Mouse (Mus musculus): ENCODE measurements around the gene Hes2. TPM values are rescaled to one million over a fixed set of nuclear protein-coding genes. Genes with fewer than 3 reads are reported as not detected.

Gene Hes2
- polyA plus RNA-seq, 1 experiment from 2014 or later = not detected

DNA sequence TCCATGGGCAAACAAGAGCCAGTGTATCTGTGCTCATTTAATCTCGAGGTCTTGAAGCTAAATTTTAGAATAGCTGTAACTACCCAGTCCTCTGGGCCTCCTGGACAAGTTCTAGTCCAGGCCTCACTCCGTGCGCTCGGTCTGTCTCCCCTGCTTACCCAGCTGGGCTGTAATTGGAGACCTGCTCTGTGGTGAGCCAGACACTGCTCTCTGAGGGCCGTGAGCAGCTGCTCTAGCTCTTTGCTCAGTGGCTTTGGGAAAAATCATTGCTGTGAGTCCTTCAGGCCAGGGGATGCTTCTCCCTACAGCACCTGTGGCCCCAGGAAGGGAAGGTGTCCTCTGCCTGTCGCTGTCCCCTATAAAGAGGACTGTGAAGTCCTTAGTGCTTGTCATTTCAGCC, 47.5 kb downstream of the Hes2 start:
- Histone ChIP-seq H3K4me2 (no peak overlapping the region), H3K9me3 (ENCODE audit: control insufficient read depth, low read length) (no peaks in the 10 kb centered on the region), H3K4me3 (ENCODE audit: low read depth, low read length) (no peak overlapping the region), H3K9ac (ENCODE audit: low read depth, low read length) (no peak overlapping the region), H3K4me1 (replicated peaks; ENCODE audit: control insufficient read depth, insufficient read depth, low read length) (peaks cover 21% of the 10 kb centered on the region), H3K36me3 (ENCODE audit: control insufficient read depth, insufficient read depth, low read length) (no peaks in the 10 kb centered on the region), H3K27ac (ENCODE audit: low read depth, low read length) (no peak overlapping the region), H3K27me3 (replicated peaks; ENCODE audit: control insufficient read depth, insufficient read depth, low read length) (no peaks in the 10 kb centered on the region)
- WGBS = 68% methylated on average over 6 of the region's 6 CpGs
- DNase-seq (ENCODE audit: low spot score) (no peak), ATAC-seq (replicated peaks; ENCODE audit: low FRiP score) (no peak)

DNA sequence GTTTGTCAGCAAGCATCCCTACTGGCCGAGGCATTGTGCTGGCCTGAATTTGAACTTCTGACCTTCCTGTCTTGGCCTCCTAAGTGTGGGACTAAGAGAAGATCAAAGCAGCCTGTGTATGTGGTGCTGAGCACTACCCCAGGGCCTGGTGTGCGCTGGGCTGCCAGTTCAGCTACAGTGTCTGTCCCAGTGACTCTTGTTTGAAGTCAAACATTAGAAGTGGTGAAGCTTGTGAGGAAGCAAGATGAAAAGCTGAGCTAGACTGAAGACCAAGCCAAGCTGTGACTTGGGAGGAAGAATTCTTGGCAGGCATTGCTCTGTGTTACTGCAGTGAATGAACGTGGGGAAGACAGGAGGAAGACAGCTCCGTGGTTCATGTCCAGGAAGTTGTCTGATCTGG, 51.0 kb downstream of the Hes2 start:
- no peaks in the 10 kb centered on the region for H3K27me3 ChIP-seq (replicated peaks; ENCODE audit: control insufficient read depth, insufficient read depth, low read length)
- no peaks in the 10 kb centered on the region for H3K36me3 ChIP-seq (ENCODE audit: control insufficient read depth, insufficient read depth, low read length)
- H3K9ac ChIP-seq (ENCODE audit: low read depth, low read length) = no peak overlapping the region
- no peak overlapping the region for H3K4me2 ChIP-seq
- no peak overlapping the region for H3K27ac ChIP-seq (ENCODE audit: low read depth, low read length)
- DNase-seq (ENCODE audit: low spot score) (no peak), ATAC-seq (replicated peaks; ENCODE audit: low FRiP score) (no peak)
- 40% methylated on average over 4 of the region's 4 CpGs for WGBS
- peaks cover 13% of the 10 kb centered on the region for H3K4me1 ChIP-seq (replicated peaks; ENCODE audit: control insufficient read depth, insufficient read depth, low read length)
- no peaks in the 10 kb centered on the region for H3K9me3 ChIP-seq (ENCODE audit: control insufficient read depth, low read length)
- H3K4me3 ChIP-seq (ENCODE audit: low read depth, low read length) = no peak overlapping the region

Other genes with a start within 250 kb of the Hes2 start
- 101 and 102 TPM in 2 replicates for gene Dnajc11, start 225.2 kb upstream of the Hes2 start, polyA plus RNA-seq (2014; fragmentation: Nextera tagmentation; extraction: Ambion mirVana)
- gene Thap3, start 169.9 kb upstream of the Hes2 start, polyA plus RNA-seq (2014; fragmentation: Nextera tagmentation; extraction: Ambion mirVana) = 14.3 and 14.5 TPM in 2 replicates
- 15.5 and 16.5 TPM in 2 replicates for gene Phf13, start 162.6 kb upstream of the Hes2 start, polyA plus RNA-seq (2014; fragmentation: Nextera tagmentation; extraction: Ambion mirVana)
- 9.1 and 9.4 TPM in 2 replicates for gene Klhl21, start 150.1 kb upstream of the Hes2 start, polyA plus RNA-seq (2014; fragmentation: Nextera tagmentation; extraction: Ambion mirVana)
- 17.0 and 17.8 TPM in 2 replicates for gene Zbtb48, start 131.2 kb upstream of the Hes2 start, polyA plus RNA-seq (2014; fragmentation: Nextera tagmentation; extraction: Ambion mirVana)
- gene Tas1r1, start 120.3 kb upstream of the Hes2 start, polyA plus RNA-seq (2014; fragmentation: Nextera tagmentation; extraction: Ambion mirVana) = 0.18 and 0.21 TPM in 2 replicates
- gene Nol9, start 119.5 kb upstream of the Hes2 start, polyA plus RNA-seq (2014; fragmentation: Nextera tagmentation; extraction: Ambion mirVana) = 53.3 and 59.4 TPM in 2 replicates
- gene Plekhg5, start 86.4 kb upstream of the Hes2 start, polyA plus RNA-seq (2014; fragmentation: Nextera tagmentation; extraction: Ambion mirVana) = 8.4 and 8.9 TPM in 2 replicates
- 0.90 and 1.3 TPM in 2 replicates for gene Tnfrsf25, start 42.9 kb upstream of the Hes2 start, polyA plus RNA-seq (2014; fragmentation: Nextera tagmentation; extraction: Ambion mirVana)
- 4.1 and 5.3 TPM in 2 replicates for gene Espn, start 6.5 kb upstream of the Hes2 start, polyA plus RNA-seq (2014; fragmentation: Nextera tagmentation; extraction: Ambion mirVana)
- 50.0 and 51.1 TPM in 2 replicates for gene Acot7, start 19.3 kb downstream of the Hes2 start, polyA plus RNA-seq (2014; fragmentation: Nextera tagmentation; extraction: Ambion mirVana)
- gene Gpr153, start 115.4 kb downstream of the Hes2 start, polyA plus RNA-seq (2014; fragmentation: Nextera tagmentation; extraction: Ambion mirVana) = 1.9 and 2.2 TPM in 2 replicates
- gene Hes3, start 132.8 kb downstream of the Hes2 start, polyA plus RNA-seq (2014; fragmentation: Nextera tagmentation; extraction: Ambion mirVana) = not detected in 2 replicates
- 20.6 and 21.1 TPM in 2 replicates for gene Icmt, start 138.4 kb downstream of the Hes2 start, polyA plus RNA-seq (2014; fragmentation: Nextera tagmentation; extraction: Ambion mirVana)
- gene Rnf207, start 160.1 kb downstream of the Hes2 start, polyA plus RNA-seq (2014; fragmentation: Nextera tagmentation; extraction: Ambion mirVana) = 0.53 and 0.97 TPM in 2 replicates
- gene Rpl22, start 166.9 kb downstream of the Hes2 start, polyA plus RNA-seq (2014; fragmentation: Nextera tagmentation; extraction: Ambion mirVana) = 546 and 596 TPM in 2 replicates
- 0.32 and 0.42 TPM in 2 replicates for gene Chd5, start 179.8 kb downstream of the Hes2 start, polyA plus RNA-seq (2014; fragmentation: Nextera tagmentation; extraction: Ambion mirVana)

Data from liver, embryonic 11.5 days (tissue).